Mouse (Mus musculus) mouse embryonic stem cell (cell line): ENCODE measurements around the gene Olfr845.

Experiments used
- in situ Hi-C, 2 experiments: fragments of 300-500 bp; cut with MboI; formaldehyde crosslinking; loops; 1 replicate in 1 of 2; 3 replicates in 1 of 2; pipeline ENCODE4 v1.14.3; 2019 to 2020; ENCODE audit warnings: low sequenced_read_pairs in 2 of 2, low pct_unique_long_range_greater_than_20kb in 1 of 2, mixed read lengths in 1 of 2; ENCODE audit not compliant: unreplicated experiment in 1 of 2

Gene Olfr845

GRCm38 (mm10) chr9:19336157-19336556 is at the start of gene Olfr845:
TSS of gene Olfr845 (plus strand) at chr9:19336457.
- in situ Hi-C loops, result no loop called here

GRCm38 (mm10) chr9:19316047-19316446 is 20.2 kb upstream of the Olfr845 start, which contains the start of gene Olfr844:
TSS of gene Olfr844 (plus strand) at chr9:19316347.
- in situ Hi-C loops, result no loop called here

GRCm38 (mm10) chr9:19363905-19364304 is 27.6 kb downstream of the Olfr845 start, which contains the start of gene Olfr846:
TSS of gene Olfr846 (minus strand) at chr9:19364005.
- in situ Hi-C loops, result no loop called here

GRCm38 (mm10) chr9:19378569-19378968 is 42.3 kb downstream of the Olfr845 start, which contains the start of gene Olfr847:
TSS of gene Olfr847 (minus strand) at chr9:19378669.
- in situ Hi-C loops, result no loop called here
